Mouse (Mus musculus) layer of hippocampus, adult 9-11 months (tissue): Measurements from ENCODE around the gene Galntl6.
"Not testable (repeated sequence)": the region's sequence is repeated elsewhere in the genome, so short reads cannot be mapped to it uniquely, and the experiment has no call there.

Experiments used
- DNase-seq: peaks from one replicate; pipeline ENCODE4 v3.0.0; 2022

The Galntl6 gene

GRCm38 (mm10) chr8:57836981-57837380, 1075.5 kb downstream of the Galntl6 start:
- DNase-seq, result no peak

- no peak for DNase-seq
Measured at GRCm38 (mm10) chr8:57836201-57836883, 1076.1 kb downstream of the Galntl6 start.

GRCm38 (mm10) chr8:57823151-57823550, 1089.3 kb downstream of the Galntl6 start:
- no peak for DNase-seq

- DNase-seq, result no peak
Measured at GRCm38 (mm10) chr8:57816034-57816433, 1096.4 kb downstream of the Galntl6 start.

GRCm38 (mm10) chr8:57807060-57807459, 1105.4 kb downstream of the Galntl6 start:
- DNase-seq, result no peak

GRCm38 (mm10) chr8:57805094-57805493, 1107.3 kb downstream of the Galntl6 start:
- DNase-seq, result no peak

GRCm38 (mm10) chr8:57803821-57804220, 1108.6 kb downstream of the Galntl6 start:
- no peak for DNase-seq

- DNase-seq, result no peak
Measured at GRCm38 (mm10) chr8:57801197-57801596, 1111.2 kb downstream of the Galntl6 start.

- DNase-seq, result peak; percentile 82
Measured at GRCm38 (mm10) chr8:57800327-57800726, 1112.1 kb downstream of the Galntl6 start.

GRCm38 (mm10) chr8:57799797-57800204, 1112.6 kb downstream of the Galntl6 start:
- peak; percentile 46 for DNase-seq

GRCm38 (mm10) chr8:57793455-57793854, 1119.0 kb downstream of the Galntl6 start:
- no peak for DNase-seq

GRCm38 (mm10) chr8:57792246-57792645, 1120.2 kb downstream of the Galntl6 start:
- DNase-seq, result no peak

GRCm38 (mm10) chr8:57791309-57791721, 1121.1 kb downstream of the Galntl6 start:
- peak; percentile 44 for DNase-seq

- no peak for DNase-seq
Measured at GRCm38 (mm10) chr8:57779551-57779950, 1132.9 kb downstream of the Galntl6 start.

GRCm38 (mm10) chr8:57777988-57778721, 1134.3 kb downstream of the Galntl6 start:
- no peak for DNase-seq

- DNase-seq, result no peak
Measured at GRCm38 (mm10) chr8:57776723-57777122, 1135.7 kb downstream of the Galntl6 start.

GRCm38 (mm10) chr8:57772732-57773265, 1139.6 kb downstream of the Galntl6 start:
- peak; percentile 29 for DNase-seq

- DNase-seq, result no peak
Measured at GRCm38 (mm10) chr8:57767541-57767940, 1144.9 kb downstream of the Galntl6 start.

- DNase-seq, result no peak
Measured at GRCm38 (mm10) chr8:57766471-57767065, 1145.9 kb downstream of the Galntl6 start.

GRCm38 (mm10) chr8:57765726-57766351, 1146.6 kb downstream of the Galntl6 start:
- DNase-seq, result no peak

GRCm38 (mm10) chr8:57765192-57765591, 1147.2 kb downstream of the Galntl6 start:
- DNase-seq, result no peak

GRCm38 (mm10) chr8:57762622-57763021, 1149.8 kb downstream of the Galntl6 start:
- not testable (repeated sequence) for DNase-seq

GRCm38 (mm10) chr8:57760921-57761320, 1151.5 kb downstream of the Galntl6 start:
- no peak for DNase-seq
